Mouse (Mus musculus): Measurements from ENCODE around the gene Svopl.

GRCm38 (mm10) chr6:38081727-38082341, 35.0 kb upstream of the Svopl start:
- TF ChIP-seq CTCF (conservative IDR thresholded peaks at IDR 0.05; ENCODE audit: insufficient read depth, insufficient read length, low read depth, low read length) (no peak), POLR2A (IDR thresholded peaks at IDR 0.05; ENCODE audit: low read depth, low read length) (no peak)
